Mouse (Mus musculus) testis, adult 2 months (tissue): Measurements from ENCODE around the gene Gm20388. TPM values are rescaled to one million over a fixed set of nuclear protein-coding genes. Genes with fewer than 3 reads are reported as not detected.

Experiments used
- H3K27ac ChIP-seq: fragments of 200-500 bp; 2 replicates; pipeline ENCODE4 v1.5.1; 2012; ENCODE audit warnings: low read depth, low read length; ENCODE audit not compliant: control insufficient read depth, insufficient read depth
- H3K27me3 ChIP-seq: fragments of 200-500 bp; 2 replicates; pipeline ENCODE4 v1.6.1; 2012; ENCODE audit warnings: mild to moderate bottlenecking, low read length, moderate library complexity; ENCODE audit not compliant: control insufficient read depth, insufficient read depth
- H3K36me3 ChIP-seq: fragments of 200-500 bp; 2 replicates; pipeline ENCODE4 v1.6.1; 2012; ENCODE audit warnings: mild to moderate bottlenecking, low read length; ENCODE audit not compliant: control insufficient read depth, insufficient read depth
- H3K4me1 ChIP-seq: fragments of 200-500 bp; 2 replicates; pipeline ENCODE4 v1.6.1; 2012; ENCODE audit warnings: low read length; ENCODE audit not compliant: control insufficient read depth, insufficient read depth
- H3K4me3 ChIP-seq: fragments of 200-500 bp; 2 replicates; pipeline ENCODE4 v1.5.1; 2012; ENCODE audit warnings: low read depth, mild to moderate bottlenecking, low read length, moderate library complexity, mixed read lengths; ENCODE audit not compliant: control insufficient read depth
- CTCF ChIP-seq: fragments of 200-500 bp; IDR thresholded peaks from 2 replicates; pipeline ENCODE4 v1.5.1; 2012; ENCODE audit warnings: low read depth, mild to moderate bottlenecking, inconsistent platforms, low read length, moderate library complexity; ENCODE audit not compliant: control insufficient read depth, insufficient read depth, insufficient replicate concordance
- POLR2A ChIP-seq: fragments of 200-500 bp; IDR thresholded peaks from 2 replicates; pipeline ENCODE4 v1.6.1; 2012; ENCODE audit warnings: low read depth, mild to moderate bottlenecking, inconsistent platforms, low read length, moderate library complexity; ENCODE audit not compliant: control insufficient read depth
- polyA plus RNA-seq: library from polyadenylated mRNA; depleted of rRNA; stranded (reverse); fragments of >200 nt; gene quantifications from 2 replicates; pipeline ENCODE4 v1.2.3, GENCODE M21; 2012

The Gm20388 gene
- polyA plus RNA-seq, 1 experiment: 5.6 TPM

- no peaks in the 10 kb centered on the region for H3K36me3 ChIP-seq
- H3K27me3 ChIP-seq: no peaks in the 10 kb centered on the region
- TF ChIP-seq POLR2A: no peak
- TF ChIP-seq CTCF: no peak
- H3K4me1 ChIP-seq: no peaks in the 10 kb centered on the region
- H3K4me3 ChIP-seq: no peak overlapping the region
- 0 out of 2 replicates have a peak overlapping the region, but pooled peaks have one; percentile 32 for H3K27ac ChIP-seq
Observed at GRCm38 (mm10) chr8:120034471-120034870, 123.8 kb downstream of the Gm20388 start.

- H3K4me3 ChIP-seq: no peak overlapping the region
- no peak for TF ChIP-seq CTCF
- no peaks in the 10 kb centered on the region for H3K36me3 ChIP-seq
- H3K27ac ChIP-seq: no peak overlapping the region
- H3K4me1 ChIP-seq: no peaks in the 10 kb centered on the region
- no peaks in the 10 kb centered on the region for H3K27me3 ChIP-seq
Observed at GRCm38 (mm10) chr8:120036111-120036510, 125.5 kb downstream of the Gm20388 start.

- Histone ChIP-seq H3K4me1 (no peaks in the 10 kb centered on the region), H3K36me3 (no peaks in the 10 kb centered on the region), H3K4me3 (no peak overlapping the region), H3K27ac (no peak overlapping the region), H3K27me3 (no peaks in the 10 kb centered on the region)
- TF ChIP-seq POLR2A (no peak), CTCF (no peak)
Observed at GRCm38 (mm10) chr8:120036578-120036977, 125.9 kb downstream of the Gm20388 start.

- TF ChIP-seq CTCF (no peak), POLR2A (no peak)
- H3K4me3 ChIP-seq: no peak overlapping the region
- H3K27ac ChIP-seq: no peak overlapping the region
- H3K36me3 ChIP-seq: no peaks in the 10 kb centered on the region
- no peaks in the 10 kb centered on the region for H3K27me3 ChIP-seq
- H3K4me1 ChIP-seq: no peaks in the 10 kb centered on the region
Observed at GRCm38 (mm10) chr8:120037199-120037598, 126.6 kb downstream of the Gm20388 start.

GRCm38 (mm10) chr8:120037611-120038010 is 127.0 kb downstream of the Gm20388 start:
- TF ChIP-seq CTCF (no peak), POLR2A (no peak)
- H3K4me1 ChIP-seq: no peaks in the 10 kb centered on the region

GRCm38 (mm10) chr8:120038741-120039140 is 128.1 kb downstream of the Gm20388 start:
- no peaks in the 10 kb centered on the region for H3K36me3 ChIP-seq
- TF ChIP-seq POLR2A (no peak), CTCF (no peak)
- no peak overlapping the region for H3K4me3 ChIP-seq
- no peaks in the 10 kb centered on the region for H3K27me3 ChIP-seq
- H3K4me1 ChIP-seq: no peaks in the 10 kb centered on the region
- H3K27ac ChIP-seq: no peak overlapping the region

More at GRCm38 (mm10) chr8:120037611-120038010, 127.0 kb downstream of the Gm20388 start:
- Histone ChIP-seq H3K36me3 (no peaks in the 10 kb centered on the region), H3K27me3 (no peaks in the 10 kb centered on the region), H3K4me3 (no peak overlapping the region), H3K27ac (no peak overlapping the region)

GRCm38 (mm10) chr8:120039313-120039919 is 128.8 kb downstream of the Gm20388 start:
- Histone ChIP-seq H3K36me3 (no peaks in the 10 kb centered on the region), H3K4me3 (no peak overlapping the region), H3K27ac (no peak overlapping the region), H3K27me3 (no peaks in the 10 kb centered on the region), H3K4me1 (no peaks in the 10 kb centered on the region)
- TF ChIP-seq POLR2A (no peak), CTCF (no peak)
